Mouse (Mus musculus): ENCODE results near the gene Rps3. TPM values are rescaled to one million over a fixed set of nuclear protein-coding genes. Genes with fewer than 3 reads are reported as not detected.
"Not testable (repeated sequence)": the region's sequence is repeated elsewhere in the genome, so short reads cannot be mapped to it uniquely, and the experiment has no call there.

Gene Rps3
- polyA plus RNA-seq, 1 experiment from 2014 or later: 1,216 TPM

DNA sequence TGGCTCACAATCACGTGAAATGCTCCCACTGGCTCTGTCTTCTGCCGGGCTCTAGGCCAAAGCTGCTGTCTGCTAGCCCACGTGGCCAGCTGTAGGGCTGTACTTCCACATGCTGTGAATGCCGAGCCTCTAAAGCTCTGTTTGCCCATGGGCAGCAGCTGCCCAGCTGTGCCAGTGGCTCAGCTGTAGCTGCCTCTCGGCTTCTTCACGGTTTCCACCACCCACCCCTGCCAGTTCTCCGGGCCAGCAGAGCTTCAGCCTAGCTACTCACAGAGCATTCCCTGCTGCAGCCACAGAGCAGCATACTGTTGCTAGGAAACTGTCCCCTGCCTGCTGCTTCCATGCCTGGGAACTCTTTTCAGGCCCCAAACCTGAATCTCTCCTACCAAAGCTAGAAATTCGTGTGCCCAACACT lies 26.6 kb upstream of the Rps3 start:
- CTCF ChIA-PET: interaction anchor here (1.9 to 2.9 kb wide), 2 partner anchors 10 to 46 kb away, joined by 6 to 12 read pairs; no protein-coding TSS in a partner anchor
- no peak for TF ChIP-seq CTCF (IDR thresholded peaks at IDR 0.05)
- POLR2A ChIA-PET: no interaction called here
- in situ Hi-C loops (cut with MboI; ENCODE audit: low pct_unique_long_range_greater_than_20kb): no loop called here
- no peak for DNase-seq (ENCODE audit: low read depth, low spot score)
- no peaks in the 10 kb centered on the region for H3K27me3 ChIP-seq
- no peak for ATAC-seq

DNA sequence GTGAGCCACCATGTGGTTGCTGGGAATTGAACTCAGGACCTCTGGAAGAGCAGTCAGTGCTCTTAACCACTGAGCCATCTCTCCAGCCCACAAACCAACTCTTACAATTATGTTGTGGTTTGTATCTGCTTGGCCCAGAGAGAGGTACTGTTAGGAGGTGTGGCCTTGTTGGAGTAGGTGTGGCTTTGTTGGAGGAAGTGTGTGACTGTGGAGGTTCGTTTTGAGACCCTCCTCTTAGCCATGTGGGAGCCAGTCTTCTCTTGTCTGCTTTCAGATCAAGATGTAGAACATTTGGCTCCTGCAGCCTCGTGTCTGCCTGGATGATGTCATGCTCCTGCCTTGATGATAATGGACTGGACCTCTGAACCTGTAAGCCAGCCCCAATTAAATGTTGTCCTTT lies 24.6 kb upstream of the Rps3 start:
- CTCF ChIA-PET: interaction anchor here (2.9 kb wide), 1 partner anchor 8 kb away, joined by 12 read pairs; no protein-coding TSS in a partner anchor
- H3K27me3 ChIP-seq; POLR2A ChIA-PET; ATAC-seq; in situ Hi-C loops (cut with MboI; ENCODE audit: low pct_unique_long_range_greater_than_20kb); DNase-seq (ENCODE audit: low read depth, low spot score): not testable (repeated sequence)

DNA sequence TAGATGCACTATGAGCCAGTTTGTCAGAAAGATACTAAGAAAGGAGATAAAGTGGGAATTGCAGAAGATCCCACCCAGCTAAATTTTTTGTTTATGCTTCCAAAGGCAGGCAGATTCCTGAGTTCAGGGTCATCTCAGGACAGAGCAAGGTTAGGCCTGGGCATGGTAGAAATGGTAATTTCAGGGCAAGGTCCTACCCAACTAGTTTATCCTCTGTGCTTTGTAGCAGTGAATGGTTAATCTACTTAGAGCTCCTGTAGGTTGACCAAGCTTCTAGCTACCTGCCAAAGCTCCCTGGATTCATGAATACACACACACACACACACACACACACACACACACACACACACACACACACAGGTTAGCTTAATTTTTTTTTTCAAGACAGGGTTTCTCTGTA lies 21.0 kb upstream of the Rps3 start:
- POLR2A ChIA-PET: no interaction called here

DNA sequence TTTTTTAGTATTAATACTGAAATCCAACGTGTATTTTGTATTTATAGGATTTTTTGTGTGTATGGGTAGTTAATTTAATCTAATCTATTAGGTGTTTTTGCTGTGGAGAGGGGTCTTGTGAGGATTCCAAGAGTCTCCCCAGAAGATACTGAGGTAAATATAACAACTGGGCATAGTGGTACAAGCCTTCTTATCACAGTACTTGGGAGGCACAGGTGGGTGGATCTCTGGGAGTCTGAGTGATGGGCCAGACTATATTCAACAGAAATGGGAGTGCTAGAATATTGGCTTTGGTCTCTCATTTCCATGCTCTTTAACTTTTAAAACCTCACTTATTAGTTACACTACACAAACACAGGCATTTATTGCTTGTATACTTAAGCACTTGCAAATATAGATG lies 17.6 kb upstream of the Rps3 start:
- in situ Hi-C loops (cut with MboI; ENCODE audit: low pct_unique_long_range_greater_than_20kb): loop anchor here (5.0 kb wide), 3 partner anchors 56 to 301 kb away; no protein-coding TSS in a partner anchor
- CTCF ChIA-PET: interaction anchor here (1.0 to 3.8 kb wide), 8 partner anchors 9 to 208 kb away, joined by 4 to 30 read pairs (median 6); no protein-coding TSS in a partner anchor
- DNase-seq (ENCODE audit: low read depth, low spot score): no peak
- POLR2A ChIA-PET: no interaction called here
- TF ChIP-seq CTCF (IDR thresholded peaks at IDR 0.05): no peak
- no peaks in the 10 kb centered on the region for H3K27me3 ChIP-seq
- no peak for ATAC-seq

More for the DNA sequence above, 21.0 kb upstream of the Rps3 start:
- DNase-seq (ENCODE audit: low read depth, low spot score) (no peak), ATAC-seq (no peak)
- H3K27me3 ChIP-seq: no peaks in the 10 kb centered on the region
- CTCF ChIA-PET: no interaction called here
- in situ Hi-C loops (cut with MboI; ENCODE audit: low pct_unique_long_range_greater_than_20kb): loop anchor here (5.0 kb wide), 3 partner anchors 53 to 298 kb away; no protein-coding TSS in a partner anchor
- TF ChIP-seq CTCF (IDR thresholded peaks at IDR 0.05): no peak

DNA sequence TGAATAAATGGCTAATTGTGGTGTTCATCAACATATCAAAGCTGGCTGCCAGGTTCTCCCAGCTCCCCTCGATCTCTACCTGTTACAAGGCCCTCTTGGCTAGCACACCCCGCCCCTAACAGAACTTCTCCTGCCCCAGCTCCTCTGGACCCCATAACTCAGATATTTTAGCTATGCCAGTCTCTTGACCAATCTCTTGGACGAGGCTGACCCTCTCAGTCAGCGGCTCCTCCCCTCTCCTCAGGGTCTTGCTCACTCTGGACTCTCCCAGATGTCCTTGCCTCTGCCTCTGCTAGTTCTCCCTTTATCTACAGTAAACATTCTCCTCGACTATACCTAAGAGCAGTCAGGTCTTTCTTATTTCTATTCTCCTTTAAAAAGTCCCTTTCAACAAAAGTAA lies 17.1 kb upstream of the Rps3 start:
- in situ Hi-C loops (cut with MboI; ENCODE audit: low pct_unique_long_range_greater_than_20kb): loop anchor here (5.0 kb wide), 3 partner anchors 57 to 302 kb away; no protein-coding TSS in a partner anchor
- ChIA-PET POLR2A (no interaction called here), CTCF (interaction anchor here (1.0 to 3.8 kb wide), 15 partner anchors 9 to 209 kb away, joined by 3 to 30 read pairs (median 4); no protein-coding TSS in a partner anchor)
- ATAC-seq (no peak), DNase-seq (ENCODE audit: low read depth, low spot score) (no peak)
- TF ChIP-seq CTCF (IDR thresholded peaks at IDR 0.05): no peak
- no peaks in the 10 kb centered on the region for H3K27me3 ChIP-seq

DNA sequence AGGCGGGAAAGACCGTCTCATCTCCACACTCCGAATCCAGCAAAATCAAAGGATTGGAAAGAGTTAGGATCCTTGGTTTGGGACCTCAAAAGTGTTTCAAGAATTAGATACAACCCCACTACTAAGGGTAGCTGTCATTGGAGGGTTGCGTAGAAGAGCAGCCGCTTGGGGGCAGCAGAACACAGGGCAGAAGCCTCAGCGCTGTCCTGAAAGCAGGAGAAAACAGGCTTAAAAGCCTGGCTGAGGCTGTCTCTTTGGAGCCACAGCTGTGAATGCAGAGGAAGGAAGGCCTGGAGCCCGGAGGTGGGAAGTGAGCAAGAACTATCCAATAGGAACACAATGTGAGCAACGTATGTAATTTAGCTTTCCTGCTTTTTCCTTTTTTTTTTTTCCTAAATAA lies 16.7 kb upstream of the Rps3 start:
- ChIA-PET CTCF (interaction anchor here (0.7 to 3.8 kb wide), 17 partner anchors 10 to 209 kb away, joined by 3 to 30 read pairs (median 4); no protein-coding TSS in a partner anchor), POLR2A (no interaction called here)
- TF ChIP-seq CTCF (IDR thresholded peaks at IDR 0.05): peak; percentile 96
- in situ Hi-C loops (cut with MboI; ENCODE audit: low pct_unique_long_range_greater_than_20kb): loop anchor here (5.0 kb wide), 3 partner anchors 57 to 302 kb away; no protein-coding TSS in a partner anchor
- H3K27me3 ChIP-seq: no peaks in the 10 kb centered on the region
- ATAC-seq (peak; percentile 54), DNase-seq (ENCODE audit: low read depth, low spot score) (no peak)

DNA sequence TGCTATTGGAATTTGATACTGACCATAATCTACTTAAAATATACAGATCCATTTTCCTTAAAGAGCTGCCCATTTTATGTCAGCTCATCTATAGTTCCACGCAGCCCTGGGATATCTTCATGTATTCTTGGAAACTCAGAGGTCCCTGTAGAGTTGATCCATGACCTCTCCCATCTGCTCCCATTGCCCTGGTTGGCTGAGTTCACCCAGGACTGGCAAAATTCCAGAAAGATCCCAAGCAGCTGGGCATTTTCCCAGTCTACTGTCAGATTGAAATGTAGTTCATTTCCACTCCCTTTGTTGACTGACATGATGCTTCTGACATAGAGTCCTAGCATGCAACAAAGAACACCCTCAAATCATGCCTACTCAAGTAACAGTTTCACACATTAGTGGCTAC lies 15.6 kb upstream of the Rps3 start:
- TF ChIP-seq CTCF (IDR thresholded peaks at IDR 0.05): no peak
- ATAC-seq (no peak), DNase-seq (ENCODE audit: low read depth, low spot score) (no peak)
- no peaks in the 10 kb centered on the region for H3K27me3 ChIP-seq
- POLR2A ChIA-PET: no interaction called here
- CTCF ChIA-PET: interaction anchor here (0.8 to 3.8 kb wide), 7 partner anchors 10 to 211 kb away, joined by 3 to 30 read pairs (median 7); no protein-coding TSS in a partner anchor
- in situ Hi-C loops (cut with MboI; ENCODE audit: low pct_unique_long_range_greater_than_20kb): no loop called here

DNA sequence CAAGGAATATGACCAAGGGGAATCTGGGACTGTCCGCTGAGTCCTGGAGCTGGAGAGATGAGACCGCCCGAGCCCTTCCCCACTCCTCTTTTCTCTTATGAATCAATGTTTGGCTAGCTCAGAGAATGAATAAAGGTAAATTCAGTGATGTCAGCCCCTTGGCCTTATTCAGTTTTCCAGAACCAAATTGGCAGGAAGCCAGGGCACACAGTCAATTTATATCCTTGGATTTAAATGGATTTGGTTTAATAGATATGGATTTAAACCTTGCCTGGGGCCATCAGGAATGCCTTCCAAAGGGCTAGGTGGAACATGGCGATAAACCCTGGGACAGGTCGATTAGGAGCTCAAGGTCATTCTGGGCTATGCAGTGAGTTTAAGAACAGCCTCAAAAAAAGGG lies 6.2 kb upstream of the Rps3 start:
- in situ Hi-C loops (cut with MboI; ENCODE audit: low pct_unique_long_range_greater_than_20kb): loop anchor here (10.0 kb wide), 1 partner anchor 365 kb away; the partner anchor contains the start of gene Xrra1
- no peak for ATAC-seq
- ChIA-PET POLR2A (no interaction called here), CTCF (interaction anchor here (2.1 kb wide), 1 partner anchor 10 kb away, joined by 7 read pairs; no protein-coding TSS in a partner anchor)
- H3K27me3 ChIP-seq: no peaks in the 10 kb centered on the region
- no peak for DNase-seq (ENCODE audit: low read depth, low spot score)
- TF ChIP-seq CTCF (IDR thresholded peaks at IDR 0.05): no peak

DNA sequence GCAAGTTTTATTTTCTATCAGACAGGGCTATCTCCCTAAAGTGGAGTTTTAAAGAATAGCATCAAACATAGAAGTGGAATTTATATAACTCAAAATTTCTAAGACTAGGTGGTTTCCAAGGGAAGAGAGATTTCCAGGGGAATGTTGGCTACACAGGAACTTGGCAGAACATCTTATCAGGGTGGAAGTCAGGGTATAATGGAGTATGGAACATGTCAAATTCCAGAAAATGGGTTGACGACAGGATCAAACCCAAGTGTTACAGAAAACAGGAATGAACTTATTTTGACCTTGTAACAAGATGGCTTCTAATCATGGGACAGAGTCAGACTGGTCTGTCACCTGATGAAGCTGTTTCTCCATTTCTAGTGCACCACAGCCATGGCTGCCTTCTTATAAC lies 1.1 kb upstream of the Rps3 start:
- no peak for DNase-seq (ENCODE audit: low read depth, low spot score)
- TF ChIP-seq CTCF (IDR thresholded peaks at IDR 0.05): no peak
- in situ Hi-C loops (cut with MboI; ENCODE audit: low pct_unique_long_range_greater_than_20kb): loop anchor here (10.0 kb wide), 1 partner anchor 370 kb away; the partner anchor contains the start of gene Xrra1
- no peaks in the 10 kb centered on the region for H3K27me3 ChIP-seq
- CTCF ChIA-PET: no interaction called here
- no peak for ATAC-seq
- POLR2A ChIA-PET: no interaction called here

DNA sequence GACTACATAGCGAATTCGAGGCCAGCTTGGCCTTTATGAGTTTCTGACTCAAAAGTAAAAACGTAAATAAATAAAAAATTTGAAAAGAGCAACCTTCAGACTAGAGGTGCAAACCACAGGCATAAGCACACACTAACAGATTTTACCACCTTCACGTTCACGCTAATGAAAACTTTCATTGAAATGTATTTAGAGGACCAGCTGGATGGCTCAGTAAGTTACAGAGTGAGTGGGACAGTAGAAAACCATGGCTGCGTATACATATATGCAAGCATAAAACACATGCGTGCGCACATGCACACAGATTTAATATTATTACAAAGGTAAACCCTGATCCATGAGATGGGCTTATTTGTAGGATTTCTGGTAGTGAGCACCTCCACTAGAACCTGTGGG lies 384 bp upstream of the Rps3 start:
- POLR2A ChIA-PET: interaction anchor here (0.6 to 0.7 kb wide), 2 partner anchors 130 to 137 kb away, joined by 3 to 6 read pairs; no protein-coding TSS in a partner anchor
- DNase-seq (ENCODE audit: low read depth, low spot score) (no peak), ATAC-seq (no peak)
- no peaks in the 10 kb centered on the region for H3K27me3 ChIP-seq
- no peak for TF ChIP-seq CTCF (IDR thresholded peaks at IDR 0.05)
- CTCF ChIA-PET: no interaction called here
- in situ Hi-C loops (cut with MboI; ENCODE audit: low pct_unique_long_range_greater_than_20kb): loop anchor here (10.0 kb wide), 1 partner anchor 371 kb away; the partner anchor contains the start of gene Xrra1

DNA sequence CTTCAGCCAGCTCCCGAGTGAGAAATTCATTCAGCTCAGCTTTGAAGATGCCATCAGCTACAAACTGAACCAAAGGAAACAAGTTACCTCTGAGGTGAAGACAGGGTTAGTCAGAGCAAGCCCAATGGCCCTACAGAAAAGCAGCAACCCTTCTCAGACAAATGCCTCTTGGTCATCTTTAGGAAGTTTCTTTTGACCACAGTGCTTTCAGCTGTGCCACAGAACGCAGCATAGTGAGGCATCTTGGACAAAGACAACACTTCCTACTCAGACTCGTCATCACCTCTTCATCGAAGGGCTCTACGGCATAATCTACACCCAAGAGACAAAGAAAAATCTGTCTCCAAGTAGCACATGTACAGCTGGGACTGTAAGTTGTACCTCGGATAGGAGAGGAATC lies 901 bp downstream of the Rps3 start:
- ChIA-PET CTCF (no interaction called here), POLR2A (no interaction called here)
- TF ChIP-seq CTCF (IDR thresholded peaks at IDR 0.05): no peak
- DNase-seq (ENCODE audit: low read depth, low spot score): no peak
- no peaks in the 10 kb centered on the region for H3K27me3 ChIP-seq
- ATAC-seq: no peak
- in situ Hi-C loops (cut with MboI; ENCODE audit: low pct_unique_long_range_greater_than_20kb): loop anchor here (10.0 kb wide), 1 partner anchor 372 kb away; the partner anchor contains the start of gene Xrra1

Data from Patski (cell line).